Mouse (Mus musculus): ENCODE data around the gene Slc38a10.

- TF ChIP-seq POLR2A (IDR thresholded peaks at IDR 0.05; ENCODE audit: borderline replicate concordance, extremely low read depth, insufficient read depth, insufficient read length, poor library complexity, severe bottlenecking), result no peak
- TF ChIP-seq CTCF (IDR thresholded peaks at IDR 0.05; ENCODE audit: borderline replicate concordance, extremely low read depth, insufficient read depth, insufficient read length), result no peak
Measured at GRCm38 (mm10) chr11:120071065-120071464, 80.1 kb downstream of the Slc38a10 start.
